Mouse (Mus musculus) gastrocnemius, postnatal 36 days (tissue): ENCODE measurements at regions not wholly inside any gene's neighbourhood (a gene's known extent, or its start where the extent isn't known, plus 50 kb on each side); places are given as distances from the start of the nearest gene placed in this dataset.

Experiments
- DNase-seq, 2 experiments: peaks; one replicate each; pipeline ENCODE4 v3.0.0; 2022
- intact Hi-C: fragments of 180-260 bp; cut with DNase I; formaldehyde crosslinking; loops from one replicate; pipeline ENCODE4 v1.15.1; 2025

DNA sequence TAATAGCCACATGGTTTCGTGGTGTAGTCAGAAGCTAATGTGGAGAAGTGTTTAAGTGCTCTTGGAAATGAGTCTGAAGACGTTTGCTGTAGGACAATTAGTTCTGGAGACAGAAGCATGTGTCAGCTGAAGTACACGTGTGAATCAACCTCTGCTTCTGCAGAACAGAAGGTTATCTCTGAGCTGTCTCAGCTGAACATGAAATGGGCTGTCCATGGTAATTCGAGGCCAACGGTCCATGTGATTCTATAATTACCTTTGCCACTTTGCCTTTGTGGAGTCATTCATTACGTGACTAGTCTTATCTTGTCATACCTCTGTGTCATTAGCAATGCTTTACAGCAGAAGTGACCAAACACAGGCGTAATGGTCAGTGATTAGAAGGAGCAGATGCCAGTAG, 295.6 kb upstream of the Veph1 start:
- no peak for DNase-seq
- intact Hi-C loops = no loop called here

GRCm38 (mm10) chr3:66590775-66591174, 294.1 kb upstream of the Veph1 start:
- DNase-seq = no peak
- intact Hi-C loops = no loop called here

GRCm38 (mm10) chr3:66589483-66589882, 292.8 kb upstream of the Veph1 start:
- intact Hi-C loops = no loop called here
- DNase-seq = no peak

DNA sequence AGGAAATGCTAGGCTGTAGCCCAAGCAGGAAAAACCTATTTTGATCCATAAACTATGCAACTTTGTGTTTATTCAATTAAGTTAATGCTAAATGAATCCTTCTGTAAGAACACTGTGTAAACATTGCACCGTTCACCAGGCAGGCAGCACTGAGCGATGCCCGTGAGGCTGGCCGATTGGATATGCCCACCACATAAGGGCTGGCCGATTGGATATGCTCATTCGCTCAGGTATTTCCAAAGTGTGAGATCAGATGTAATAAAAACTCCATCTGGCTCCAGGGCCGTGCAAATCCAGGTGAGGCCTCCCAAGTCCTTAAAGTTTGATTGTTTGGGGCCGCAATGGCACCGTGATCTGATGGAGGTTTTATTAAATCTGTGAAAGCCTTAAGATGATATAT, 288.2 kb upstream of the Veph1 start:
- DNase-seq = no peak
- intact Hi-C loops = no loop called here

- intact Hi-C loops = no loop called here
- no peak for DNase-seq
Observed at GRCm38 (mm10) chr3:66584101-66584500, 287.5 kb upstream of the Veph1 start.

- intact Hi-C loops = no loop called here
- no peak for DNase-seq
Observed at GRCm38 (mm10) chr3:66576659-66577058, 280.0 kb upstream of the Veph1 start.

DNA sequence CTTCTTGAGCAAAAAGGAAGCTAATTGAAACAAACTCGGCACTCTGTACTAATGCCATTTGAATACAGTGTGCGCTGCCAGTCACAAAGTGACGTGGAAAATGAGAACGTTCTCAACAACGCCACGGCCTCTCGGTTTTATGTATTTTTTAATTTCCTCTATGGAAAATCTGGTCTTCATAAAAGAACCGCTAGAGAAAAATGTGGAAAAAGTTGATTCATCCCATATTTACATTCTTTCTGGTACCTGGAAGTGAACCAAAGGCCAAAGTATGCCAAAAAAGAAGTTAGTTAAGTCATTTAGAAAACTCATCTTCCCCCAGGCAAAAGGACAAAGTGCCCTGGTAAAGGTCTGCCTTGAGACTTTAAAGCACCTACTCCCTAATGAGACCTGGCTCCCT, 277.7 kb upstream of the Veph1 start:
- intact Hi-C loops = no loop called here
- DNase-seq = no peak

DNA sequence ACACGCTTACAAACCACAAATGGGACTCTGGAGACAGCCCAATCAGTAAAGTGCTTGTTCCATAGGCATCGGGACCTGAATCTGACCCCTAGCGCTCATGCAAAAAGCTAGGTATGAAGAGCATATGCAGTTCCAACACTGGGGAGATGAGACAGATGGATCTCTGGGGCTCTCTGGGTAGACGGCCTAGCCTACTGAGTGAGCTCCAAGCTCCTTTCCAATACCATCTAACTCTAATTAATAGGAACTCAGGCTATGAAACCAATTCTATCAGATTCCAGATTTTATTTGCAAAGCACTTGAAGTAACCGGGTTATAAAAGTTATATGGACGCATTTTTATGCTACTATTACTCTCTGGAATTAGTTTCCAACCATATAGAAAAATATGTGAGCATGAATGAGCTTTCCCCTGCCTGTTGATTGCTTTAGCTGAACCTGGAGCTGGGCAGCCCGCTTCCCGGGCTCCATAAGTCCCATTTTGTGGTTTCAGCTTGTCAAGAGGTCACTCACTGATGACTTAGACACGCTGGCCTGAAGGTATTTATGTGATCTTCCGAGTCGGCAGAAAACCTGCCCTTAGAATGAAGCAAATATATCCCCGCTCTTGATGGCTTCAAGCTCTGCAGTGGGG, 276.4 kb upstream of the Veph1 start:
- no peak for DNase-seq
- intact Hi-C loops = no loop called here

DNA sequence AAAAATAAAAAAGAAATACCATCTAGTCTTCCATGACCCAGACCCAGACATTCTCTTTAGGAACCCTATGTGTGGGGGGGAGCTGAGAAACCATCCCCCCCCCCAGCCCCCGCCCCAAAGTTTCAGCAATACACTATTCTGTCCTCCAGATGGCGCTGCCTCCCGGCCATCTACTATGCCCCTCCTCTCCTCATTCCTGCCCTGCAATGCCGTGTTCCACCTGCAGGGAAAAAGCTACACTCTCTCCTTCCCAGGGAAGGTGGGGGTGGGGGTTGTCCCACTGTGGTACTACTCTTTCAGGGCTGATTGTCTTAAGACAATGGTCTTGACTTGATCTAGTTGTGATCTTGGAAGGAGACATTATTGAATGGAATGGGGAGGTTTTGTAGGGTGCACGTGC, 273.7 kb upstream of the Veph1 start:
- no peak for DNase-seq
- intact Hi-C loops = no loop called here

DNA sequence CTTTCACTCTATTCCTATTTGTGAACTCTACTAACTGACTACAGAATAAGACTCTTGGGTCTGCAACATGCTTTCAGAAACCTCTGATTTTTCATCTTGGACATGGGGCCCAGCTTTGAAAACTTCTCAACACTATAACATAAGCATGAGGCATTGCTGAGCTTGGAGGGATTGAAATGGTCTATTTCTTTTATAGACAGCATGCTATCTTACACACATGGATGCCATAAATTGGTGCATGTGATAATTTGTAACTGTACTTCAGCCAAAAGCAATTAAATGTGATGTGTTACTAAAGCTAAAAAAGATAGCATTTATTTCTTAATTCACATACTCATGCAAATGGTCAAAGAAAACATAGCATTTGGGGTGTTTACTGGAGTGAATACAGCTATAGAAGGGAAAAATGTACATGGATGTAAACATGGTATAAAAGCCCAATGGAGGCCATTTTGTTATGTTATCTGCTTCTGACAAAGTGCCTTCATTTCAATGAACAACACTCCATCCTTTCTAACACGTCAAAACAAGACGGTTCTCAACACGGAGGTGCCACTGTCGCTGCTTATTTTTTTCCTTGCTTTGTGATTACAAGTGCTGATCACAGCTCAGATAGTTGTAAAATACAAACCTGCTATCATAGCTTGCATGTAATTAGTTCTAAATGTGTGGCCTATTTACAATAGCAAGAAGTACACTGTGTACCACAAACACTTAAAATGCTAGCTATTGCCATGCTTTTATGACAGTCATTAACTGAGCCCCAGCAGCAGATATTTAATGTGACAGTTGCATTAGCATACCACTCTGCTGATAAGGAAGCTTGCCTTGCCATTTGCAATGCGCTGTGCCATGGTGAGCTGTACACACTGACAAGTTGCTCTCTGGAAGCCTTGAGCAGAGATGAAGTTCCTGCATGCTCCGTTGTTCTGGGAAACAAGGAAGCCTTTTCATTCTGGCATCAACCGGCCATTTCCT, 267.9 kb upstream of the Veph1 start:
- intact Hi-C loops = no loop called here
- DNase-seq = no peak

DNA sequence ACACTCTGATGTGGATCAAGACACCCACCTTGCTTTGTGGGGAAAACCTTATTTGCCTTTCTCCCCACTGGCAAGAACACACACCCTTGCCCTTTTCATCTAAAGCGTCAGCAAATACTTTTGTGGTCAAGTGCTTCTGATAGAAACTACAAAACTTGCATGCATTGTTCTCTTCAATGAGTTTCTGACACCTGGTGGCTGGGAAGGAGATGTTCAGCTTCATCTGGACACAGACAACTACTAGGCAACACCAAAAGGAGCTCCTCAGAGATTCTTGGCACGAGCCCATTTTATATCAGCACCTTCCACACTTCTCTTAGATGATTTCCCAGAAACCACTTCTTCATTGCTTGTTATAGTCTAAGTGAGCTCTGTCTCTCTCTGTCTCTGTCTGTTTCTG, 266.7 kb upstream of the Veph1 start:
- no peak for DNase-seq
- intact Hi-C loops = no loop called here

DNA sequence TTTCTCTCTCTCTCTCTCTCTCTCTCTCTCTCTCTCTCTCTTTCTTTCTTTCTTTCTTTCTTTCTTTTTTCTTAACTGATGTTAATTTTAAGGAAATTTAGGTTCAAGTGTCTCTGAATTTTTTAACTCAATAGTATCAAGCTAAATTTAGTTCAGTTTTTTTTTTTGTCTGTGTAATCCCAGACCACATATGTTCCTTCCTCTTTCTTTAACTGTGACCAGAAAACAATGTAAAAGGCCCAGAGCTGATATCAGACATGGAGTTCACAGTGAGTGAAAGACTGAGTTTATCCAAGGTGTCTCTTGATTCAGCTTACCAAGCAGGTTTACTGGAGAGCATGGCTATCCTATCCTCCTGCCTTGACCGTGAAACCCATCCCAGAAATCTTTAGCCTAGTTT, 258.9 kb upstream of the Veph1 start:
- DNase-seq = no peak
- intact Hi-C loops = no loop called here

DNA sequence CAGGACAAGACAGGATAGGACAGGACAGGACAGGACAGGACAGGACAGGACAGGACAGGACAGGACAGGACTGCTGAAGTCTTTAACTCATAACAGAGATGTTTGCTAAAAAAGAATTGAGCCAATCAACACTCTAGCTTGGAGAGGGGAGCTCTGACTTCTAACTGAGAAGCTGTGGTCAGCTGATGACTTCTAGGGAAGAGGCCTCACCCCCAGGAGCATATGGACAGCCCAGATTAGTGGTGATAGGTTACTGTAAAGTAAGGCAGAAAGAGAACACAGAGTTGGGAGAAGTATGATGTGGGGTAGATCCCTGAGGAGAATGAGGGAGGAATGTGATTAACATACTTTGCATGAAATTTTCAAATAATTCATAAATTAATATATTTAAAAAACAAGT, 254.3 kb upstream of the Veph1 start:
- no peak for DNase-seq
- intact Hi-C loops = no loop called here

DNA sequence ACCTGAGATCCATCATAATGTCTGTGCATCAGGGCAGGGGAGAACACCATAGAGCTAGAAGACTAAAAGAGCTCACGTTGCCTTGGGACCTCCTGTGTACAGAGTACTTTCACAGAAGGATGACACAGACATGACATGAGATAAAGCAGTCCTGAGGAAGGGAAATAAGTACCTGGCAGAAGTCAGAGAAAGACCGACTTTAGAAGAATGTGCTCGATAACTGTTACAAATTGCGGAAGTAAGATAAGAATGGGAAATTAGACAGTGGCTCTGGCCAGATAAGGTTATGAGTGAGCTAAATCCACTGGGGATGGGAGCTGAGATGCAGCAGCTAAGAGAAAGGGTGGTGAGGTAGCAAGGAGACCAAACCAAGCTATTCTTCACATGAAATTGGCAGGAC, 249.9 kb upstream of the Veph1 start:
- no peak for DNase-seq
- intact Hi-C loops = no loop called here

- intact Hi-C loops = no loop called here
- no peak for DNase-seq
Observed at GRCm38 (mm10) chr3:66544139-66544933, 247.7 kb upstream of the Veph1 start.

DNA sequence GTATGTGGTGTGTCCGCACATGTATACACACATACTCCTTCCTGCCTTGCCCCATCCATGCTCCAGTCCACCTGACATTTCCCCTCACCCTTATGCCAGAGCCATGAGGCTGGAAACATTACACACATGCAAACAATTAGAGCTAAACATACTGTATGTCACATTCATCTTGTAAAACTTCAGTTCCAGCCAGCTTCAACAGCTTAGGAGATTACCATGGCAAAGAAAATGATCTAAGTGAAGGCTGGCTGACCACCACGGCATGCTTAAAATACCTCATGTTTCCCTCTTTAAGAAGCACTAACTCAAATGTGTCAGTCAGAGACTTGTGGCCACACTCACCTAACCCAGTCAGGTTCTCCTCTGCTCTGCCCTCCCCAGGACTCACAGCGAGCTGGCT, 246.2 kb upstream of the Veph1 start:
- DNase-seq = no peak
- intact Hi-C loops = no loop called here

DNA sequence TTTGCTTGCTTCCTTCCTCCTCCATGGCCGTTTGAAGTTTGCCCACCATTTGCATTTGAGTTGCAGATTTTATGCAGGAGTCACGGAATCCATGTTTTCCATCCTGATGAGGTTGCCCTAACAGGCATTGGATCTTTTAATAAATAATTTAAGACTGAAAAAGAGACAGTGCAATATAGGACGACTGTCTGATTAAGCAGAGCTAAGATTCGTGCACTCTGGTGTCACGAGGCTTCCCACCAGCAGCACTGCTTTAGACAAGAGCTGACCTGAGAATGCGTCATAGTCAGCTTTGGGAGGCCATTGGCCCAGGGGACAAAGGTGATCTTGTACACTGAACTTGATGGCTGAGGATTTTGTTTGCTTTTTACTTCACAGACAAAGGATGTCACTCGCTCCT, 241.3 kb upstream of the Veph1 start:
- intact Hi-C loops = no loop called here
- DNase-seq = no peak

- intact Hi-C loops = no loop called here
Observed at GRCm38 (mm10) chr3:66537106-66537893, 240.7 kb upstream of the Veph1 start.

DNA sequence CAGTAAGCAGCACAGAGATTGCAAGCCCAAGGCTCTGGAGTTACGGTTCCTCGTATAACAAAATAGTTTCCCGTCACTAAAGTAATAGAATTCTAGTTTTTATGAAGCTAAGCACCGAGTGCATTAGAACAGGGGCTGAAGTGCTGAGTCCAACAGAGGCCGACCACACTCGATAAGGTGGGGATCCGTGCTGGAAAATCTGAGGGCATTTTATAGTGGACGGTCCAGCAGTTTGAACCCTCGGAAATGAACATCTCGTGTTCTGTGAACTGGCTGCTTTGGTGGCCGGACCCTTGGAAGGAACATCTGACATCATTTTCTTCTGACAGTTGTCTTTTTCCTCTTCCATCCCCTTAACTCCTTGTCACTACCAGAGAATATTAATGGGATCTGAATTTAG, 240.0 kb upstream of the Veph1 start:
- no peak for DNase-seq
- intact Hi-C loops = no loop called here

More at GRCm38 (mm10) chr3:66537106-66537893, 240.7 kb upstream of the Veph1 start:
- DNase-seq = no peak

DNA sequence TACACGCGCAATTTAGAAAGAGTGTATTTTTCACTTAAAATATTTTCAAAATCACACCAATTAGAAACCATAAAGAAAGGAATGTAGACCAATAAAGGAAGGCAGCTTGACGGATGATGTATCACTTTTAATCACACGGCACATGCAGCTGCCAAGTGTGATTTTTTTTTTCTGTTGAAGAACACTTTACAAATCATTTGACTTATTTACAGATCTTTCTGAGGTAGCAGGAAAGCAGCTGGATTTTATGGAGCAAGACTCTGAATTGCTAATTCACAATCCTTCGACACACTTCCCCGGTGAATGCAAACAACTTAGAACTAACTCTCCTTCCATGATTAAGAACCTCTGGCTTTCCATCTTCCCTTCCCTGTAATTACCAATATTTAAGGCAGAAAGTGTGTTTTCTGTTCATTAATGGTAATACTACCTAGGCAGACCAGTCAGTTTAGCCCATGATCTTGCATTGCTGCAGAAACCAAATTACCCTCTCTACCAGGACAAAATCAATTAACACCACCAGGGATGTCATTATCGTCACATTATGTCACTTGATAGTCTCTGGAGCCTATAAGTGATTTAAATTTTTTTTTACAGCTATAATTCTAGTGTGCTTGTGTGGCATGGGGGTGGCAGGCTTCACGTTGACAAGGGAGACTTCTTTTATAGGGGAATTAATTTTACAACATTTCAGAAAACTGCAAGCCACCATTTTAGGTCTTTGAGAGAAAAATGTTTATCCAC, 239.3 kb upstream of the Veph1 start:
- DNase-seq = no peak
- intact Hi-C loops = no loop called here
